Mouse (Mus musculus): Measurements from ENCODE around the gene Gsg1l.

Gsg1l gene

DNA sequence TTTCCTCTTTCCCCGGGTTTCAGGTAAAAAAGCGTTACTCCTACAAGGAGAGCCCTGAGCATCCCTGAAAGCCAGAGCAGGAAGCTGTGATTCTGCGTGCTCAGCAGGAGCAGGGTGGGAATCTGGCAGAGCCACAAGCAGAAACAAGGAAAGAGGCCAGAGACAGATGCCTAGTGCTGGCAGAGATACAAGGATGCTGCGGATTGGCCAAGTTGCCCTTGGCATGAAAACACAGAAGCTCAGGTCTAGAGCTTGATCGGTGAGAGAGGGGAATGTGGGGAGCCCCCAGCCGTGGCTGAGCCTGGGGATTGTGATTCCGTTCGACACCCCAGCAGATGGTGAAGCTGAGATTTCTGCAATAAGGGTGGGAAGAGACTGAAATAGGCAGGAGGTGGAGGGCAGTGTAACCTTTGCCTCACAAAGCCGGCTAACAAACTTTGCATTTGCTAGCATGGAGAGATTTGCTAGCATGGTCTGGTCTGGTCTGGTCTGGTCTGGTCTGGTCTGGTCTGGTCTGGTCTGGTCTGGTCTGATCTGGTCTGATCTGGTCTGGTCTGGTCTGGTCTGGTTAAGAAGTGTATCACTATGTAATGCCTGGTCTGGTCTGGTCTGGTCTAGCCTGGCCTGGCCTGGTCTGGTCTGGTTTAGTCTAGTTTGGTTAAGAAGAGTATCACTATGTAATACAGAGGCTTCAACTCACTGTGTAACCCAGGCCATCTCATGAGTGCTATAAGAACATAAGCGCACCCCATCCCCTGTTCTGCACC lies 50.4 kb downstream of the Gsg1l start:
- DNase-seq (ENCODE audit: low spot score) = no peak

- no peak for DNase-seq (ENCODE audit: low spot score)
Observed at GRCm38 (mm10) chr7:126027410-126027809, 54.8 kb downstream of the Gsg1l start.

DNA sequence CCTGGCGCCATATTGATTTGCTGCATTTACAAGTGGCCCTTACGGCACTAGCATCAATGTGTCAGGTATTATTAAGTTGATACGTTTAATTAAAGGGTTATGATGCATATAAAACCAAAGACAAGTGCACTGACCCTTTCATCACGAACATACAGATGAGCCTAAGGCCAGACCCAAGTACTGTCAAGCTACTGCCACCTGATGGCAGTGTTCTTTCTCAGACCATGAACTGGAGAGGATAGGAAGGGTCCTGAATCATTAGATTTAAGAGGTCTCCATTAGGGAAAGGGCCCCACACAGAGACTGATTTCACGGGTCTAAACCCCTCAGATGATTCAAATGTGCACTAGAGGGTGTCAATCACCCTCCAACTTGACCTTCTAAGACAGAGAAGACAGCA lies 55.6 kb downstream of the Gsg1l start:
- DNase-seq (ENCODE audit: low spot score) = no peak

GRCm38 (mm10) chr7:126019966-126020365 lies 62.2 kb downstream of the Gsg1l start:
- no peak for DNase-seq (ENCODE audit: low spot score)

DNA sequence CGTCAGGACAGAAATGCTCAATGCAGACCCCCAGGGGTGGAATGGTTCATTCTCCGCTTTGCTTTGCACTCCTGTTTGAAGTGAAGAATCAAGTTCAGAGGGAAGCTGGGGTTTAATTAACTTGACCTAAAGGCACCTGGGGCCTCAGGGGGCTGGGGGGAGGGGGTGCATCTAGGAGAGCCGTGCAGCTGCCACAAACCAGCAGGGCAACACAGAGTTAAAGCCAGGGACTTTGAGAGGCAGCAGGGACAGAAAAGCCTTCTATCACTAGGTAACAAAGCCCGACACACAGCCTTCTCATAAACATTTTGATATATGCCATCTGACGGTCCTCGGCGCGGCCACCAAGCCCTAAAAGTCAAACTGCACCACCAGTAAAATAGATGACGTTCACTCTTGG lies 62.9 kb downstream of the Gsg1l start:
- DNase-seq (ENCODE audit: low spot score) = no peak

GRCm38 (mm10) chr7:126017455-126017854 lies 64.8 kb downstream of the Gsg1l start:
- DNase-seq (ENCODE audit: low spot score) = no peak

GRCm38 (mm10) chr7:126012325-126013021 lies 69.7 kb downstream of the Gsg1l start:
- DNase-seq (ENCODE audit: low spot score) = no peak

GRCm38 (mm10) chr7:126008789-126009148 lies 73.4 kb downstream of the Gsg1l start:
- no peak for DNase-seq (ENCODE audit: low spot score)

- no peak for DNase-seq (ENCODE audit: low spot score)
Observed at GRCm38 (mm10) chr7:126008139-126008788, 73.9 kb downstream of the Gsg1l start.

GRCm38 (mm10) chr7:126007132-126007910 lies 74.9 kb downstream of the Gsg1l start:
- no peak for DNase-seq (ENCODE audit: low spot score)

DNA sequence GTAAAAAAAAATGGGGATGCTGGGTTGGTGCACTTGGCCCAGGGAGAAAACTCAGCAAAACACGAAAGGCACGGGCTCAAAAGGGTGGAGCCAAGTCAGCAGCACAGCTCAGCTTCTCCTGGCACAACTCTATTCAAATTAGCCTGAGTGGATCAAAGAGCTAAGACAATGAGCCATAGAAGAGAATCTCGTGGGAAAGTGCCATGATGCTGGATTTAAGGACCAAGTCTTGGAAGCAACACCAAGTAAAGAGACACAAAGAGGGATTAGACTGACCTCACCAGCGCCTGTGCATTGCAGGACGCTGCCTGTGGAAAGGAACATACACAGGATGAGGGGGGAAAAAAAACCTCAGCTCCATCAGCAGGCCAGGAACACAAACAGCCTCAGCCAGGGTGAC lies 76.9 kb downstream of the Gsg1l start:
- no peak for DNase-seq (ENCODE audit: low spot score)

DNA sequence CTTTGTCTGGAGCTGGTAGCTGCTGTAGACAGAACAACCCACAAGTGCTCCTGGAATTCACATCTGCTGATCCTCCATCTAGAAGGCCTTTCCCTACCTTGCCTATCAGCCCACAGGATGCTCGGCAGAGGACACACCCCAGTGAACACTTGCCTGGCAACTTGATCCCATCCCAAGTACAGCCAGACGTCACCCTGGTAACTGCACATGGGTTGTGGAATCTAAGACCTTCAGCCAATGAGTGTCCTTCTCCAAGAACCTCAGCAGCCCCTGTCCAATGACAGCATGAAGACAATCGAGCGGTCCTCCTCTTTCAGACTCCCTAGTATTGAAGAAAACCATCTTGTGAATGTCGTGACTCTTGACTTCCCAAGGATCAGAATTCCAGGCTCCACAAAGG lies 80.5 kb downstream of the Gsg1l start:
- DNase-seq (ENCODE audit: low spot score) = no peak

DNA sequence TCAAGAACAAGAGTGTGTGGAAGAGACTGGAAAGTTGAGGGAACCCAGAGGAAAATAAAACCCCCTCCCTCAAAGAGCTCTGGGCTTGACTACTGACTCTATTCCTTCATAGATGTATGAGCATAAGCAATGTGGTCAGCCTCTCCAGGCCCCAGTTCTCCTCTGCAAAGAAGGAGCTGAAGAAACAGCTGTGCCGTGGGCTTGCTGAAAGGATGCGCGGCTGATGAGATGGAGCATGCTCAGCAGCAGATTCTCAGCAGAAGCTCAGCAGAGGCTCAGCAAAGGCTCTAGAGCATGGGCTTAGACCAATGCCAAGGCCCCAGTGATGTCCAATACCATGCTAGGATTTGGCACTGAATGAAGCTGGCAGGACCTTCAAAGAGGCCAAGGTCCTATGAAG lies 82.3 kb downstream of the Gsg1l start:
- DNase-seq (ENCODE audit: low spot score) = no peak

GRCm38 (mm10) chr7:125996151-125996550 lies 86.1 kb downstream of the Gsg1l start:
- DNase-seq (ENCODE audit: low spot score) = no peak

- DNase-seq (ENCODE audit: low spot score) = no peak
Observed at GRCm38 (mm10) chr7:125992356-125992891, 89.8 kb downstream of the Gsg1l start.

GRCm38 (mm10) chr7:125991846-125992245 lies 90.4 kb downstream of the Gsg1l start:
- no peak for DNase-seq (ENCODE audit: low spot score)

GRCm38 (mm10) chr7:125989969-125990368 lies 92.2 kb downstream of the Gsg1l start:
- DNase-seq (ENCODE audit: low spot score) = no peak

- no peak for DNase-seq (ENCODE audit: low spot score)
Observed at GRCm38 (mm10) chr7:125989489-125989888, 92.7 kb downstream of the Gsg1l start.

DNA sequence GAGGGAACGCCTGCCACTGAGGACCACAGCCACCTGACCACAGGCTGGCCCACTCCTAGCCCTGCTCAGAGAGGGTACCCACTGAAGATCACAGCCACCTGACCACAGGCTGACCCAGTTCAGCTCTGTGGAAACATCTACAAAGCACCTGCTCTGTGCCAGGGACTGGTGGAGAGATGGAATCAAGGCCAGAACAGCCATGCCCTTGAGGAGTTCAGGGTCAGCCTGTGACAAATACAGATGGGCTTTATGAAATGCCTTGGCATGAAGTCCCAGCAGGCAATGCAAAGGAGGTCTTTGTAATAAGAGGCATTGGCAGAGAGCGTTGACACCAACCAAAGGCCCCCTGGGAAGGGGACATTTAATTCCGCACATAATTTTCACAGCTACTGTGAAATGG lies 93.9 kb downstream of the Gsg1l start:
- DNase-seq (ENCODE audit: low spot score) = no peak

DNA sequence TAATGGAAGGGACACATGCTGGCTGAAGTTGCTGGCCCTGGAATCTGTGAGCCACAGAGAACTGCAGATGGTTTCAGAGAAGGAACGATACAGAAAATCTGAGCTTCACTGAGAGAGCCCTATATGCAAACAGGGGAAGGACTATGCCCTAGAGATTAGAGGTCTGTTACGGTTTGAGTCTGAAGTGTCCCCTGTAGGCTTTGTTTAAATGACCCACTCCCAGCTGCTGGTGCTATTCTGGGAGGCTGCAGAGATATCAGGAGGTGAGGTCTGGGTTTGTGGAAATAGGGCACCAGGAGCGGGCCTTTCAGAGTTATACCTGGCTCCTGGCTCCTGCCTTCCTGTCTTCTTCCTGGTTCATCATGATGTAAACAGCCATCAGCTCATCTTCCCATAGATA lies 95.1 kb downstream of the Gsg1l start:
- DNase-seq (ENCODE audit: low spot score) = no peak

- DNase-seq (ENCODE audit: low spot score) = no peak
Observed at GRCm38 (mm10) chr7:125985565-125985964, 96.6 kb downstream of the Gsg1l start.
